Mouse (Mus musculus) MEL (cell line): Measurements from ENCODE around the gene Dagla. TPM values are rescaled to one million over a fixed set of nuclear protein-coding genes. Genes with fewer than 3 reads are reported as not detected.

Experiments
- DNase-seq: peaks from one replicate; pipeline ENCODE4 v3.0.0; 2011; ENCODE audit warnings: low read depth, low spot score
- H3K27ac ChIP-seq: 2 replicates; pipeline ENCODE4 v1.5.1; 2012; ENCODE audit warnings: low read depth, mild to moderate bottlenecking, control low read depth, low read length, moderate library complexity; ENCODE audit not compliant: control insufficient read depth
- H3K27me3 ChIP-seq, 2 experiments: fragments of 150-350 bp in 1 of 2; sonication (generic) in 1 of 2; 2 replicates each; pipeline ENCODE4 v1.6.1; 2012; ENCODE audit warnings: low read length in 2 of 2, mild to moderate bottlenecking in 2 of 2, improper control_type of control experiment in 1 of 2, moderate library complexity in 1 of 2; ENCODE audit not compliant: insufficient read depth in 2 of 2, control insufficient read depth in 1 of 2
- H3K36me3 ChIP-seq, 2 experiments: 2 replicates each; pipeline ENCODE4 v1.6.1; 2012 to 2014; ENCODE audit warnings: low read length in 2 of 2, improper control_type of control experiment in 1 of 2, inconsistent platforms in 1 of 2, mild to moderate bottlenecking in 1 of 2; ENCODE audit not compliant: insufficient read depth in 2 of 2, control insufficient read depth in 1 of 2
- H3K4me1 ChIP-seq, 2 experiments: fragments of 150-350 bp in 1 of 2; sonication (generic) in 1 of 2; 2 replicates each; pipeline ENCODE4 v1.6.1; 2012; ENCODE audit warnings: low read length in 2 of 2, improper control_type of control experiment in 1 of 2, mild to moderate bottlenecking in 1 of 2; ENCODE audit not compliant: insufficient read depth in 2 of 2, control insufficient read depth in 1 of 2
- H3K4me3 ChIP-seq, 2 experiments: fragments of 150-350 bp in 1 of 2; sonication (generic) in 1 of 2; 2 replicates each; pipeline ENCODE4 v1.5.1; 2012; ENCODE audit warnings: low read depth in 2 of 2, low read length in 2 of 2, mild to moderate bottlenecking in 2 of 2, moderate library complexity in 2 of 2, control low read depth in 1 of 2, improper control_type of control experiment in 1 of 2; ENCODE audit not compliant: control insufficient read depth in 1 of 2, insufficient read depth in 1 of 2
- H3K79me2 ChIP-seq: 2 replicates; pipeline ENCODE4 v1.6.1; 2012; ENCODE audit warnings: mild to moderate bottlenecking, low read length, moderate library complexity; ENCODE audit not compliant: control insufficient read depth, poor library complexity, insufficient read depth
- H3K9ac ChIP-seq: 2 replicates; pipeline ENCODE4 v1.6.1; 2012; ENCODE audit warnings: low read depth, mild to moderate bottlenecking, control low read depth, low read length, moderate library complexity; ENCODE audit not compliant: control insufficient read depth, poor library complexity, severe bottlenecking
- H3K9me3 ChIP-seq: fragments of 150-350 bp; sonication (generic); replicated peaks from 2 replicates; pipeline ENCODE4 v1.6.1; 2012; ENCODE audit warnings: mild to moderate bottlenecking, low read length, improper control_type of control experiment, moderate library complexity; ENCODE audit not compliant: insufficient read depth
- CTCF ChIP-seq, 3 experiments: IDR thresholded peaks in 2 of 3; conservative IDR thresholded peaks in 1 of 3; 2 replicates each; pipeline ENCODE4 v1.5.1; 2011 to 2012; ENCODE audit warnings: low read length in 3 of 3, low read depth in 2 of 3, mild to moderate bottlenecking in 2 of 3, improper control_type of control experiment in 1 of 3, inconsistent platforms in 1 of 3, mixed read lengths in 1 of 3, moderate library complexity in 1 of 3; ENCODE audit not compliant: control insufficient read depth in 1 of 3, insufficient read depth in 1 of 3, poor library complexity in 1 of 3, severe bottlenecking in 1 of 3
- E2F4 ChIP-seq: IDR thresholded peaks from 2 replicates; pipeline ENCODE4 v1.6.1; 2011; ENCODE audit warnings: low read depth, low read length, improper control_type of control experiment, borderline replicate concordance
- ELF1 ChIP-seq: IDR thresholded peaks from 2 replicates; pipeline ENCODE4 v1.6.1; 2014; ENCODE audit warnings: low read depth, mild to moderate bottlenecking, inconsistent platforms, low read length, improper control_type of control experiment, moderate library complexity
- GABPA ChIP-seq: IDR thresholded peaks from 2 replicates; pipeline ENCODE4 v1.6.1; 2012; ENCODE audit warnings: low read depth, mild to moderate bottlenecking, inconsistent platforms, low read length, improper control_type of control experiment, moderate library complexity
- GATA1 ChIP-seq: IDR thresholded peaks from 2 replicates; pipeline ENCODE4 v1.6.1; 2011; ENCODE audit warnings: low read depth, low read length, improper control_type of control experiment
- HCFC1 ChIP-seq: IDR thresholded peaks from 2 replicates; pipeline ENCODE4 v1.6.1; 2012; ENCODE audit warnings: low read depth, mild to moderate bottlenecking, inconsistent platforms, low read length, improper control_type of control experiment, moderate library complexity
- JUND ChIP-seq: IDR thresholded peaks from 2 replicates; pipeline ENCODE4 v1.6.1; 2011; ENCODE audit warnings: low read depth, mild to moderate bottlenecking, improper control_type of control experiment, low read length
- MAZ ChIP-seq: IDR thresholded peaks from 2 replicates; pipeline ENCODE4 v1.6.1; 2012; ENCODE audit warnings: low read depth, mild to moderate bottlenecking, inconsistent platforms, low read length, improper control_type of control experiment
- MEF2A ChIP-seq: IDR thresholded peaks from 2 replicates; pipeline ENCODE4 v1.6.1; 2014; ENCODE audit warnings: low read depth, mild to moderate bottlenecking, inconsistent platforms, low read length, improper control_type of control experiment; ENCODE audit not compliant: poor library complexity, insufficient replicate concordance, severe bottlenecking; ENCODE audit errors: extremely low read depth
- POLR2A ChIP-seq, 2 experiments: IDR thresholded peaks; 2 replicates each; pipeline ENCODE4 v1.6.1; 2011 to 2012; ENCODE audit warnings: low read length in 2 of 2, mild to moderate bottlenecking in 2 of 2, control low read depth in 1 of 2, improper control_type of control experiment in 1 of 2, low read depth in 1 of 2, moderate library complexity in 1 of 2; ENCODE audit not compliant: control insufficient read depth in 1 of 2, insufficient read depth in 1 of 2, poor library complexity in 1 of 2
- RCOR1 ChIP-seq: IDR thresholded peaks from 2 replicates; pipeline ENCODE4 v1.6.1; 2012; ENCODE audit warnings: low read depth, mild to moderate bottlenecking, inconsistent platforms, low read length, improper control_type of control experiment
- SIN3A ChIP-seq: IDR thresholded peaks from 2 replicates; pipeline ENCODE4 v1.6.1; 2012; ENCODE audit warnings: low read length, improper control_type of control experiment, inconsistent platforms
- TAL1 ChIP-seq: IDR thresholded peaks from 2 replicates; pipeline ENCODE4 v1.6.1; 2012; ENCODE audit warnings: mild to moderate bottlenecking, inconsistent platforms, low read length, moderate library complexity, mixed read lengths
- TBP ChIP-seq: IDR thresholded peaks from 2 replicates; pipeline ENCODE4 v1.8.0; 2011; ENCODE audit warnings: low read depth, low read length, improper control_type of control experiment
- ZMIZ1 ChIP-seq: IDR thresholded peaks from 2 replicates; pipeline ENCODE4 v1.6.1; 2012; ENCODE audit warnings: low read depth, mild to moderate bottlenecking, inconsistent platforms, low read length, improper control_type of control experiment, moderate library complexity
- ZNF384 ChIP-seq: IDR thresholded peaks from 2 replicates; pipeline ENCODE4 v1.6.1; 2012; ENCODE audit warnings: low read depth, mild to moderate bottlenecking, inconsistent platforms, low read length, improper control_type of control experiment
- polyA plus RNA-seq, 2 experiments: library from polyadenylated mRNA; stranded (reverse) in 1 of 2; unstranded in 1 of 2; fragments of >175 nt in 1 of 2; fragments of >200 nt in 1 of 2; gene quantifications; 2 replicates each; pipeline versions ENCODE4 v1.2.1 to v1.2.4; 2012; ENCODE audit warnings: low replicate concordance in 2 of 2, low read depth in 1 of 2; ENCODE audit not compliant: insufficient read length in 2 of 2, insufficient read depth in 1 of 2, missing spikeins in 1 of 2
- total RNA-seq: library from RNA; depleted of rRNA; stranded (reverse); fragments of 300-350 nt; gene quantifications from 2 replicates; pipeline ENCODE4 v1.2.3, GENCODE M21; 2012

Gene Dagla
- total and polyA plus RNA-seq, 3 experiments = not detected

GRCm38 (mm10) chr19:10210885-10211284 lies 93.8 kb downstream of the Dagla start:
- Histone ChIP-seq H3K4me1 (peaks cover 0 to 7% of the 10 kb centered on the region in 2 experiments; a peak in 1 of 4 replicates), H3K27me3 (no peaks in the 10 kb centered on the region)
- peak; percentile 47 for DNase-seq
- TF ChIP-seq ELF1 (no peak), ZNF384 (no peak), TAL1 (peak; percentile 48), TBP (no peak), GATA1 (0 out of 2 replicates have a peak, but pooled peaks have one; percentile 15)
- TF ChIP-seq, all 39 proteins: peak for 2
- Histone ChIP-seq H3K27ac (no peak overlapping the region), H3K4me3 (no peak overlapping the region), H3K36me3 (no peaks in the 10 kb centered on the region; a peak in 1 of 4 replicates), H3K79me2 (no peaks in the 10 kb centered on the region), H3K9ac (no peak overlapping the region), H3K9me3 (no peaks in the 10 kb centered on the region)

DNA sequence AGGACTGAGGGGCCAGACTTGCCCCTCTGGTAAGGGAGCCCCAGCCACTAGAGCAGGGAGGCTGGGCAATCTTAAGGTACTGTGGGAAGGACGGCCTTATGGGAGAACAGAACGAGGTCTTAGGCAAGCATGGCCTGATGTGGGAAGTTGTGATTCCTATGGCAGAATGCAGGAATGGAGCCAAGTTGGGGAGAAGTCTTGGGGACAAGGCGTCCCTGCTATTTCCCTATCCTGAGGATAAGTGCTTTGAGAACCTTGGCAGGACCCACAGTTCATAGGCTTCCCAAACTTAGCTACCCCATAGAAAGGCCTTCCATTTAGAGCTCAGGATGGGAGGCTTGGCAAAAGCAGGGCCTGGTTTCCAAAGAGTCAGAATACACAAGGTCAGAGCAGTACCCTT lies 95.8 kb downstream of the Dagla start:
- no peak for DNase-seq
- H3K27me3 ChIP-seq = no peaks in the 10 kb centered on the region
- TF ChIP-seq CTCF (IDR thresholded peaks at IDR 0.05 in 2 of 3, conservative IDR thresholded peaks at IDR 0.05 in 1 of 3; ENCODE audit: control insufficient read depth in 1 of 3, insufficient read depth in 1 of 3, low read depth in 2 of 3, low read length in 3 of 3, poor library complexity in 1 of 3, severe bottlenecking in 1 of 3) = no peak
- TF ChIP-seq MEF2A = no peak
- TF ChIP-seq MAZ = no peak
- no peak for TF ChIP-seq E2F4
- no peak for TF ChIP-seq GABPA
- TF ChIP-seq ZNF384 = no peak
- TF ChIP-seq JUND = no peak
- no peak for TF ChIP-seq SIN3A
- TF ChIP-seq HCFC1 = no peak
- no peak for TF ChIP-seq ZMIZ1
- TF ChIP-seq POLR2A (IDR thresholded peaks at IDR 0.05; ENCODE audit: control insufficient read depth in 1 of 2, insufficient read depth in 1 of 2, low read depth in 1 of 2, low read length in 2 of 2, poor library complexity in 1 of 2) = no peak; a peak in 1 of 4 replicates
- TF ChIP-seq RCOR1 = no peak
- no peak for TF ChIP-seq TAL1
- peaks cover 0 to 6% of the 10 kb centered on the region in 2 experiments; a peak in 2 of 4 replicates for H3K36me3 ChIP-seq
- H3K4me1 ChIP-seq = peaks cover 0 to 14% of the 10 kb centered on the region in 2 experiments; a peak in 1 of 4 replicates
- no peaks in the 10 kb centered on the region for H3K9me3 ChIP-seq
- no peak overlapping the region for H3K27ac ChIP-seq
- H3K79me2 ChIP-seq = peaks cover 12% of the 10 kb centered on the region
- H3K9ac ChIP-seq = no peak overlapping the region
- H3K4me3 ChIP-seq = no peak overlapping the region
